Mouse (Mus musculus): ENCODE results near the gene Fbxo22. TPM values are rescaled to one million over a fixed set of nuclear protein-coding genes. Genes with fewer than 3 reads are reported as not detected.

Gene Fbxo22
- total and polyA plus RNA-seq, 2 experiments from 2014 or later = 45.0 to 48.3 TPM

- TF ChIP-seq EP300 (IDR thresholded peaks at IDR 0.05; ENCODE audit: low read depth) = no peak
- no peak for TF ChIP-seq CTCF (IDR thresholded peaks at IDR 0.05; ENCODE audit: low read depth)
- no peak for ATAC-seq (ENCODE audit: insufficient read depth, low read depth)
These were observed 10.5 kb upstream of the Fbxo22 start for GRCm38 (mm10) chr9:55198260-55198659.

DNA sequence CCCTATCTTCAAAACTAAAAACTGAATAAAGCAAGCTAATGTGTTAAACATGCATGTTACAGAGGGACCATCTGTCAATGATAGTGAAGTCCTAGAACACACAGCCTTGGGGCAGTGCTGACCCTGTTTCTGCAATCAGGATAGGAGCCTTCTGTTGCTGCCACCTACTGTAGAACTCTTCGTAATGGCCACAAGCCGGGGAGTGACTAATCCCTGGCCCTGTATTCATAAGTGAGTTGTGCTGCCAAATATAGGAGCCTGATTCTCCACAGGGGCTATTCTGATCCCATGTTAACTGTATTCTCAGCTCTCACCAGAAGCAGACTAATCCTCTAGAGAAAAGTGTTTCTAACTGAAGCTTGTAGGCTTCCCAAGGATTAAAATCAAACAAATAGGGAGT, 9.4 kb upstream of the Fbxo22 start:
- peak overlapping the region; percentile 49 for H3K27ac ChIP-seq (ENCODE audit: low read depth)
- peak; percentile 67 for DNase-seq (ENCODE audit: low spot score)
- H3K36me3 ChIP-seq (replicated peaks; ENCODE audit: control insufficient read depth, insufficient read depth, low read length) = no peaks in the 10 kb centered on the region; the same call in none of the 2 replicates
- no peak overlapping the region for H3K4me2 ChIP-seq (ENCODE audit: low read depth, low read length)
- 24% methylated on average over 2 of the region's 2 CpGs for WGBS
- no peaks in the 10 kb centered on the region for H3K4me1 ChIP-seq (ENCODE audit: control insufficient read depth, insufficient read depth)
- H3K27me3 ChIP-seq (ENCODE audit: control insufficient read depth, insufficient read depth, low read length) = no peaks in the 10 kb centered on the region
- no peak overlapping the region for H3K9ac ChIP-seq (replicated peaks; ENCODE audit: low read depth, low read length)
- H3K4me3 ChIP-seq (ENCODE audit: low read depth, low read length) = no peak overlapping the region
- no peak for TF ChIP-seq EP300 (IDR thresholded peaks at IDR 0.05; ENCODE audit: low read depth)
- TF ChIP-seq CTCF (IDR thresholded peaks at IDR 0.05; ENCODE audit: low read depth) = peak; percentile 53
- peak; percentile 81 for ATAC-seq (ENCODE audit: insufficient read depth, low read depth)
- H3K9me3 ChIP-seq (replicated peaks; ENCODE audit: control insufficient read depth, low read length) = no peaks in the 10 kb centered on the region

More at GRCm38 (mm10) chr9:55198260-55198659, 10.5 kb upstream of the Fbxo22 start:
- Histone ChIP-seq H3K4me3 (ENCODE audit: low read depth, low read length) (no peak overlapping the region), H3K36me3 (replicated peaks; ENCODE audit: control insufficient read depth, insufficient read depth, low read length) (peaks cover 1% of the 10 kb centered on the region; the same call in 1 of the 2 replicates), H3K9me3 (replicated peaks; ENCODE audit: control insufficient read depth, low read length) (no peaks in the 10 kb centered on the region), H3K27me3 (ENCODE audit: control insufficient read depth, insufficient read depth, low read length) (no peaks in the 10 kb centered on the region), H3K4me2 (ENCODE audit: low read depth, low read length) (no peak overlapping the region), H3K4me1 (ENCODE audit: control insufficient read depth, insufficient read depth) (no peaks in the 10 kb centered on the region), H3K9ac (replicated peaks; ENCODE audit: low read depth, low read length) (no peak overlapping the region), H3K27ac (ENCODE audit: low read depth) (no peak overlapping the region)
- WGBS = 94% methylated on average over 1 of the region's 1 CpGs
- DNase-seq (ENCODE audit: low spot score) = no peak

DNA sequence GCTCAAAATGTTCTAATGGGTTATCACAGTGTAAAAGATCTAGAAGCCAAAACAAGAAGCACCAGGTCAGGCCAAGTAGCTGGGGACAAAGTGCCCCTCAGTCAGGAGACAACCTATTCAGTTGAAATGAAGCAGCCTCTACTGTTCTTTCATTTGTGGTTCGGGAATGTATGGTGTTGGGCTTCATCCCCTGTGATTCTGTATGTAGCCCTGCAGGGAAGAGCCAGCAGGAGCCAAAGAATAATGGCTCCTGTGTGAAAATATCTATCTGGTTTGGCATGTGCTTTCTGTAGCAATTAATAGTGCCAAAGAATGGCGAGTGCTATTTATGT, 301 bp upstream of the Fbxo22 start:
- Histone ChIP-seq H3K9ac (replicated peaks; ENCODE audit: low read depth, low read length) (peak overlapping the region; percentile 81), H3K4me1 (ENCODE audit: control insufficient read depth, insufficient read depth) (peaks cover 16% of the 10 kb centered on the region), H3K27ac (ENCODE audit: low read depth) (peak overlapping the region; percentile 82), H3K4me3 (ENCODE audit: low read depth, low read length) (peak overlapping the region; percentile 84), H3K36me3 (replicated peaks; ENCODE audit: control insufficient read depth, insufficient read depth, low read length) (no peaks in the 10 kb centered on the region; the same call in 1 of the 2 replicates), H3K27me3 (ENCODE audit: control insufficient read depth, insufficient read depth, low read length) (no peaks in the 10 kb centered on the region), H3K9me3 (replicated peaks; ENCODE audit: control insufficient read depth, low read length) (no peaks in the 10 kb centered on the region), H3K4me2 (ENCODE audit: low read depth, low read length) (peak overlapping the region; percentile 88)
- ATAC-seq (ENCODE audit: insufficient read depth, low read depth) (peak; percentile 15), DNase-seq (ENCODE audit: low spot score) (no peak)
- WGBS = 0% methylated on average over 2 of the region's 2 CpGs
- no peak for TF ChIP-seq CTCF (IDR thresholded peaks at IDR 0.05; ENCODE audit: low read depth)
- no peak for TF ChIP-seq EP300 (IDR thresholded peaks at IDR 0.05; ENCODE audit: low read depth)

DNA sequence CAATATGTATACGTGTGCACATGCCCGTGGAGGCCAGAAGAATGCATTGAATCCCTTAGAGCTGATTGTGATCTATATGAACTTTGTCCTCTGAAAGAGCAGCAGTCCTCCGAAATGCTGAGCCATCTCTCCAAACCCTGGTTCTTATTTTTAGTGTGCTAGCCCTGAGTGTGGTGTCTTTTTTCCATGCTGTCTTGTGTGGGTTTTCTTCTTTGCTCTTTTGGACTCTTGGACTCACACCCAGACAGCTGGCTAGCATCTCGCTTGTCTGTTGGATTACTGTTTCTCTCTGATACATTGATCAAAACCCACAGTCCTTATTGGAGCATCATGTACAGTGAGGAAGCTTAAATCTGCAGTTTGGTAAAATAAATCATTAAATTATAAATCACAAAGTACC, 2.9 kb downstream of the Fbxo22 start:
- peaks cover 29% of the 10 kb centered on the region for H3K36me3 ChIP-seq (replicated peaks; ENCODE audit: control insufficient read depth, insufficient read depth, low read length)
- H3K27me3 ChIP-seq (ENCODE audit: control insufficient read depth, insufficient read depth, low read length) = no peaks in the 10 kb centered on the region
- 53% methylated on average over 4 of the region's 4 CpGs for WGBS
- ATAC-seq (ENCODE audit: insufficient read depth, low read depth) (no peak), DNase-seq (ENCODE audit: low spot score) (no peak)
- H3K9me3 ChIP-seq (replicated peaks; ENCODE audit: control insufficient read depth, low read length) = no peaks in the 10 kb centered on the region
- H3K4me1 ChIP-seq (ENCODE audit: control insufficient read depth, insufficient read depth) = peaks cover 16% of the 10 kb centered on the region
- TF ChIP-seq CTCF (IDR thresholded peaks at IDR 0.05; ENCODE audit: low read depth) (no peak), EP300 (IDR thresholded peaks at IDR 0.05; ENCODE audit: low read depth) (no peak)
- H3K4me3 ChIP-seq (ENCODE audit: low read depth, low read length) = no peak overlapping the region
- H3K27ac ChIP-seq (ENCODE audit: low read depth) = no peak overlapping the region
- no peak overlapping the region for H3K4me2 ChIP-seq (ENCODE audit: low read depth, low read length)
- no peak overlapping the region for H3K9ac ChIP-seq (replicated peaks; ENCODE audit: low read depth, low read length)

GRCm38 (mm10) chr9:55213396-55213795, 4.7 kb downstream of the Fbxo22 start:
- ATAC-seq (ENCODE audit: insufficient read depth, low read depth) (no peak), DNase-seq (ENCODE audit: low spot score) (no peak)
- 87% methylated on average over 1 of the region's 1 CpGs for WGBS
- H3K36me3 ChIP-seq (replicated peaks; ENCODE audit: control insufficient read depth, insufficient read depth, low read length) = peaks cover 47% of the 10 kb centered on the region
- no peaks in the 10 kb centered on the region for H3K9me3 ChIP-seq (replicated peaks; ENCODE audit: control insufficient read depth, low read length)
- TF ChIP-seq EP300 (IDR thresholded peaks at IDR 0.05; ENCODE audit: low read depth) (no peak), CTCF (IDR thresholded peaks at IDR 0.05; ENCODE audit: low read depth) (no peak)
- no peak overlapping the region for H3K9ac ChIP-seq (replicated peaks; ENCODE audit: low read depth, low read length)
- no peak overlapping the region for H3K4me2 ChIP-seq (ENCODE audit: low read depth, low read length)
- no peak overlapping the region for H3K27ac ChIP-seq (ENCODE audit: low read depth)
- no peak overlapping the region for H3K4me3 ChIP-seq (ENCODE audit: low read depth, low read length)
- H3K27me3 ChIP-seq (ENCODE audit: control insufficient read depth, insufficient read depth, low read length) = no peaks in the 10 kb centered on the region
- peaks cover 11% of the 10 kb centered on the region for H3K4me1 ChIP-seq (ENCODE audit: control insufficient read depth, insufficient read depth)

DNA sequence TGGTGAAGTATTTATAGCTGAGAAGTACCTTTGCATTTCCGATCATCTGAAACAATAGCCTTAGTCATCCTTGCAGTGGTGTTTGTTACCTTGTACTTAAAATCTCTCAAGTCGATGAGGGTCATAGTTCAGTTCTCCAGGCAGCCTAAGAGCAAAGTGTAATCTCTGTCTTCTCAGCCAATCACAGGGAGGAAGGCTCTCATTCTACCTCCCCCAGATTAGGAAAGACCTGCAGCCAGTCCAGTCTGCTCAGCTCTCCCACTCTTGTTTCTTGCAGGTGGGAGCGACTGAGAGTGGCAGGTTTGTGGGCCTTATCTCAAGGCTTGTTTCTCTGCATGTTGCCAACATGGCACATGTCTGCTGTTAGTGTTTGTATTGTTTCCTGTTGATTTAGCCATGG, 6.3 kb downstream of the Fbxo22 start:
- Histone ChIP-seq H3K4me2 (ENCODE audit: low read depth, low read length) (no peak overlapping the region), H3K9me3 (replicated peaks; ENCODE audit: control insufficient read depth, low read length) (no peaks in the 10 kb centered on the region), H3K4me1 (ENCODE audit: control insufficient read depth, insufficient read depth) (0 out of 2 replicates have a peak, but pooled peaks cover 5% of the 10 kb centered on the region), H3K36me3 (replicated peaks; ENCODE audit: control insufficient read depth, insufficient read depth, low read length) (peaks cover 63% of the 10 kb centered on the region), H3K27ac (ENCODE audit: low read depth) (no peak overlapping the region), H3K4me3 (ENCODE audit: low read depth, low read length) (no peak overlapping the region), H3K9ac (replicated peaks; ENCODE audit: low read depth, low read length) (no peak overlapping the region), H3K27me3 (ENCODE audit: control insufficient read depth, insufficient read depth, low read length) (no peaks in the 10 kb centered on the region)
- DNase-seq (ENCODE audit: low spot score) (no peak), ATAC-seq (ENCODE audit: insufficient read depth, low read depth) (no peak)
- WGBS = 84% methylated on average over 3 of the region's 3 CpGs
- TF ChIP-seq CTCF (IDR thresholded peaks at IDR 0.05; ENCODE audit: low read depth) (no peak), EP300 (IDR thresholded peaks at IDR 0.05; ENCODE audit: low read depth) (no peak)
